Mouse (Mus musculus): ENCODE measurements around the gene Arntl.

Gene Arntl

GRCm38 (mm10) chr7:113206644-113207470, at the start of gene Arntl:
Arntl (plus strand) TSS chr7:113207465.
- peak; percentile 99 for DNase-seq (ENCODE audit: extremely low read depth, low read depth, low spot score)

- DNase-seq (ENCODE audit: extremely low read depth, low read depth, low spot score), result no peak
These were observed 46.1 kb upstream of the Arntl start for GRCm38 (mm10) chr7:113161077-113161698.

DNA sequence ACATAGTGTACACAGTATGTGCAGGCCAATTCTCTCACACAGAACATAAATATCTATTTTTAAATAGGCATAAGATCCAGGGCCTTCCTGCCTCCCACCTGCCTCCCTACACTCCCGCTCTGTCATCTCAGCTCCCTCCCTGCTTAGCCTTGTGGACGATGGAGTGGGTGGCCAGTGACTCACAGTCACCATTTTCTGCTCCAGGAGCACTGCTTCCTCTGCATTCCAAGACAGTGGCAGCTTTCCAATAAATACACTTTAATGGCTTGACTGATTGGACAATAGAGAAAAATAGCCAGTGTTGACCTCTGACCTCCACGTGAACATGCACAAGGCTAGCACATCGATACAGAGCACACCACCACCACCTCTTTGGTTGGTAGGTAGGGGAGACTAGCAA, 42.5 kb upstream of the Arntl start:
- DNase-seq (ENCODE audit: extremely low read depth, low read depth, low spot score), result no peak

DNA sequence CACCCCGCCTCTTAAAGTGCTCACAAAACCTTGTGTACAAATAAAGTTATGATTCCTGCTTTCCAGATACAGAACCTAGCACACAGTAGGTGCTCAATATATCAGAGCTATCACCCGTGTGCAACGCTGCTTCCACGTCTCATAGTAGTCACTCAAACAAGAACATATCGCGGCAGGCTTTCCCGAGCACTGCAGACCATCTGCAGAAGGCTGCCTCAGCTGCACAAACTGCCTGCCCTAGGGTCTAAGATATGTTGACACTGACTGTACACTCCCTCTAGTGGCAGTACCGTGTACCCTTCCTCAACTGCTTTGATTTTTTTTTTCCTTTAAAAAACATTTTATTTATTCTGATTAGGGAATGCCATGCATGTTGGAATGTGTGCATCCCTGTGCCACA, 40.2 kb upstream of the Arntl start:
- no peak for DNase-seq (ENCODE audit: extremely low read depth, low read depth, low spot score)

DNA sequence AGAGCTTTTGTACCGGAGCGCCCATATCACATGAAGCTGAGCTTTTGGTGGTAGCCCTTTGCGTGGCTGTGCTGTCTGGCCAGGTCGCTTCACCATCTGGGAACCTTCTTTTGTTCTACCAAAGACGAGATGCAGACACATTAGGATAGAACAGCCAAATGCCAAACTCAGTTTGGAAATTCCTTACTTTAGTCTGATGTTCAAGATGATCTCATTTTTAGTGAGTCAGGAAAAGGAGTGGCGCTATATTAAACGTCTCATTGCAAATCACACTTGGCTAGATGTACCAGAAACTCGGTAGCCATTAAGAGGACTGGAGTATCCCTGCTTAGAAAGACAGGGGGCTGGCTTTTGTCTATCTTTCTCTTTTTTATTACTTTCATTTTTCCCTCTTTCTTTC, 38.7 kb upstream of the Arntl start:
- no peak for DNase-seq (ENCODE audit: extremely low read depth, low read depth, low spot score)

DNA sequence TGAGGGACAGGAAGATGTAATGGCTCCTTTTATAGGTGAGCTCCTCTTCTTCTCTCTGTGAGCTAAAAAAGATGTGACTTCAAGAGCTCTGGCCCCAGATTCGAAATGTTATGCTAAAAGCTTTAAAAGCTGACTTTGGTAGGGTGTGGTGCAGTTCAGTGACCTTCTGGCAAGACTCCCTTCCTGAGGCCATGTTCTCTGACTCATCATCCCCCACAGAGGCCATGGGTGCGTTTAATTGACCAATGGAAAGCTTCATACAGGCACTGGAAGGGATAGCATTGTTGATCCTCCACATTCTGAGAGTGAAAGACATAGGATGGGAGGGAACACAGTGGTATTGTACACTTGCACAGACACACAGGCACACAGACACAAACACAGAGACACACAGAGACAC, 34.8 kb upstream of the Arntl start:
- no peak for DNase-seq (ENCODE audit: extremely low read depth, low read depth, low spot score)

- no peak for DNase-seq (ENCODE audit: extremely low read depth, low read depth, low spot score)
These were observed 31.8 kb upstream of the Arntl start for GRCm38 (mm10) chr7:113175481-113175880.

- DNase-seq (ENCODE audit: extremely low read depth, low read depth, low spot score), result no peak
These were observed 29.2 kb upstream of the Arntl start for GRCm38 (mm10) chr7:113178073-113178472.

DNA sequence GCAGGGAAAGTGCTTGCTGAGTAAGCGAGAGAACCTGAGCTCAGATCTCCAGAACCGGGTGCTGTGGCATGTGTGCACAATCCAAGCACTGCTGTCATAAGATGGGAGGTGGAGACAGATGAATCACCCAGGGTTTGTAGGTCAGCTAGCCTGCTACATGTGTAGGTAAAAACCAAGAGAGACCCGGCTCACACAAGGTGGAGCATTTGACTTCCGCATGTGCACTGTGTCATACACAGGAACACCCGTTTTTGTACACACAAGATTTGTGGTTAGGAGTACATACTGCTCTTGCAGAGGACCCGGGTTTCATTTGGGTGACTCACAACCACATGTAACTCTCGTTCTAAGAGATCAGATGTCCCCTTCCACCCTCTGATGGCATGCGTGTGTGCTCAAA, 23.5 kb upstream of the Arntl start:
- no peak for DNase-seq (ENCODE audit: extremely low read depth, low read depth, low spot score)

DNA sequence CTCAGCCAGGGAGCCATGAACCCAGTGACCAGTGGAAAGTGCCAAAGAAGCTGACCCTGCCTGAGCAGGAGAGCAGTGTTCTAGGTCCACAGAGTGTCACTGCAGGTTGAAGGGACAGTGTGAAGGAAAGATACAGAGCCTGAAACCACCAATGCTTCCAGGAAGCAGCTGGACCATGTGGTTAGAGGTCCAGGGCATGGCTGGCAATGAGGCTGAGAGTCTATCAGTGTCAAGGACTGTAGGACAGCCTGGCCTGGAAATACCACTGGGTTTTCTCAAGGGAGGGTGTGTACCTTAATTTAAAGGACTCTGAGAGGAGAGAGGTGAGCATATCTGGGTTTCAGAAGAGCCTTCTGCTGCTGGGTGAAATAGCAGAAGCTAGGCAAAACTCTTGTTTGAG, 22.2 kb upstream of the Arntl start:
- no peak for DNase-seq (ENCODE audit: extremely low read depth, low read depth, low spot score)

DNA sequence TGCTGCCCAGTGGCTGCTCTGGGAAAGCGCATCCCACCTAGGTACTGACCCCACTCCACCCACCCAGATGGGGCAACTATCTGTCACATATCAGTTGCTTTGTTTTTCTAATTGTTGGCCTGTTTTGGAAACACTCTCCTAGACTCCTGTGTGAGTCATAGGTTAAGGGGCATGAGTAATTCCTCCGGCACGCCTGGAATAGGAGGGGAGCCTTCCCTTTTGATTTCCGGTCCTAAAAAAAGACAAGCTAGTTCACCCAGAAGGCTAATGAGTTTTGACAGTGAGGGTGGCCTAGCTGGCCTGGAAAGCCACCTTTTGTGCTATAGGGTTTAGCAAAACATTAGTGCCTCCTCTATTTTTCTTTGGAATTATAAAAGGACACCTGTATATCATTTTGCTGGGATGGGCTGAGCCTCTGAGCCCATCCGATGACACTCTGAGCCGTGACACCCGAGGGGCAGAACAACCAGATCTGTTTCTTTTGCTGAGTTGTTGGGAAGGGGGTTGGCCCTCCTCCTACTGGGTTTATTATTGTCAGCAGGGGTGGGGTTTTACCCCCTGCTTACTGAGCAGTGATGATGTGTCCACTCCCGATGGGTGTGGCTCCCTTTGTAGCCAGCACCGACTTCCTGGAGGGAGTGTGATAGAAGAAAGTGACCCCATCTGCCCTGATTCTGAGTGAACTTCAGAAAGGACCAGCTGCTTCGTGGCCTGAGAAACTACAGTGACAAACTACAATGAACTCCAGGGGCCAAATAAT, 21.0 kb upstream of the Arntl start:
- no peak for DNase-seq (ENCODE audit: extremely low read depth, low read depth, low spot score)

DNA sequence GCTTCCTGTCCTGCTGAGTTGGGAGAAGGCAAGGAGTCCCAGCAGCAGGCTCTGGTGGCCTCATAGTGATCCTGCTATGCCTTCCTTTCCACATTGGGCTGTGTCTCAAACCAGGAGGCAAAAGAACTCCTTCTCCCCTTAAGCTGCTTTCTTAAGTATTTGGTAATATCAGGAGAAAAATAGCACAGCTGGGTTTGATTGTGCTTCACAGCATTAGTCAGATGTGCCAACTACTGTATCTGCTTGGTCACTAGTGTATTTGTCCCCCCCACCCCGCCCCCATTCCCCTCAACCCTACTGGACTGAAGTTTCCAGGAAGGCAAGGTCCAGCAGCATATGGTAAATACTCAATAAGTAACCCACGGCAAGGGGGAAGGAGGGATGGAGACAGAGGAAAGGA, 19.2 kb upstream of the Arntl start:
- DNase-seq (ENCODE audit: extremely low read depth, low read depth, low spot score), result no peak

GRCm38 (mm10) chr7:113188566-113188965, 18.7 kb upstream of the Arntl start:
- DNase-seq (ENCODE audit: extremely low read depth, low read depth, low spot score), result no peak

GRCm38 (mm10) chr7:113191787-113192186, 15.5 kb upstream of the Arntl start:
- no peak for DNase-seq (ENCODE audit: extremely low read depth, low read depth, low spot score)

GRCm38 (mm10) chr7:113192714-113193365, 14.4 kb upstream of the Arntl start:
- DNase-seq (ENCODE audit: extremely low read depth, low read depth, low spot score), result no peak

DNA sequence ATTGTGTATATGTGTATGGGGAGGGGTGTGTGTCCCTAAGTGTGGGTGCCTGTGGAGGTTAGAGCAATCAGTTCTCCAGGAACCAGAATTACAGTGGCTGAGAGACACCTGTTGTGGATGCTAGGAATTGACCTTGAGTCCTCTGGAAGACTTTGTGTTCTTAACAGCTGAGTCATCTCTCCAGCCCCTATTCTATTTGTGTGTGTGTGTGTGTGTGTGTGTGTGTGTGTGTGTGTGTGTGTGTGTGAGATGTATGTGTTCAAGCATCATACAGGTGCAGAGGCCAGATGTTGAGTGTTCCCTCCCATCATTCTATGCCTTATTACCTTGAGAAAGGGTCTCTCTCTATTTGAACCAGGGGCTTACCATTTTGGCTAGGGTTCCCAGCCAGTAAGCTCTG, 13.4 kb upstream of the Arntl start:
- DNase-seq (ENCODE audit: extremely low read depth, low read depth, low spot score), result no peak

DNA sequence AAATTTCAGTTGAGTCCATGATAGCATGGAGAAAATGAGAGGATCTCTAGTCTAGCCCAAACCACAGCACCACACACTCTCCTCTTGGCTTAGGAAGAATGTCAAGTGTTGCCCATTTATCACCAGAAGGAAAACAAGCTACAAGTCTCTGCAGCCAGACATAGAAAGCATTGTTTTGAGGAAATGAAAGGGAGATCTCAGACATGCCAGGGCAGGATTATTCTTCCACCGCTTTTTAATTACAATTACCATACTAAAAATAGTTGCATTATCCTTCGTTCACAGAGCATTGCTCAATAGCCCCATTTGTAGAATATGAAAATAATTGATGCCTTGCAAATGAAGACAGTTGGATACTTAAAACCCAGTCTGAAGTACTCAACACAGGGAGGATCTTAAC, 12.0 kb upstream of the Arntl start:
- peak; percentile 71 for DNase-seq (ENCODE audit: extremely low read depth, low read depth, low spot score)

GRCm38 (mm10) chr7:113196171-113196570, 11.1 kb upstream of the Arntl start:
- peak; percentile 86 for DNase-seq (ENCODE audit: extremely low read depth, low read depth, low spot score)

GRCm38 (mm10) chr7:113197161-113197775, 10.0 kb upstream of the Arntl start:
- no peak for DNase-seq (ENCODE audit: extremely low read depth, low read depth, low spot score)

GRCm38 (mm10) chr7:113201584-113201983, 5.7 kb upstream of the Arntl start:
- no peak for DNase-seq (ENCODE audit: extremely low read depth, low read depth, low spot score)

Data from fat pad, adult 2 months (tissue).